Mouse (Mus musculus): Measurements from ENCODE around the gene Rnasek.

DNA sequence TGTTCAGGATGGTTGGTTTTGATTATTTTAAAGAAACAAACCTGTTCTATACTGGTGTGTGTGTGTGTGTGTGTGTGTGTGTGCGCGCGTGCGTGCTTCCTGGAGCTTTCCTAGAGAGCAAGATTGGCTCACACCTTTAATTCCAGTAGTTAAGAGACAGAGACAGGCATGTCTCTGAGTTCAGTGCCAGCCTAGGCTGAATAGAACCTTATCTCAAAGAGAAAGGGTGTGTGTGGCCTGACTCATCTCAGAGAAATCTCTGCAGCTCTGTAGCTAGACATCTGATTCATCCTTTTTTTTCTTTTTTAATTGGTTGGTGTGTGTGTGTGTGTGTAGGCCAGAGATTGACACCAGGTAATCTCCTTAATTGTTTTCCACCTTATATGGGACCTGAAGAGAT lies 19.4 kb upstream of the Rnasek start:
- TF ChIP-seq CTCF (IDR thresholded peaks at IDR 0.05; ENCODE audit: low read depth, low read length) (no peak), POLR2AphosphoS5 (IDR thresholded peaks at IDR 0.05; ENCODE audit: insufficient replicate concordance, low read depth, low read length) (no peak), GATA1 (IDR thresholded peaks at IDR 0.05; ENCODE audit: borderline replicate concordance, low read length) (no peak), TAL1 (conservative IDR thresholded peaks at IDR 0.05; ENCODE audit: low read depth, low read length) (no peak), GATA2 (IDR thresholded peaks at IDR 0.05; ENCODE audit: borderline replicate concordance, low read depth, low read length) (no peak)
